Mouse (Mus musculus): ENCODE measurements around the gene Alg6. TPM values are rescaled to one million over a fixed set of nuclear protein-coding genes. Genes with fewer than 3 reads are reported as not detected.

Alg6 gene
- total RNA-seq, 1 experiment: 31.5 TPM

GRCm38 (mm10) chr4:99792365-99792764 lies 76.9 kb downstream of the Alg6 start:
- Histone ChIP-seq H3K36me3 (ENCODE audit: control insufficient read depth, insufficient read depth, low read length, poor library complexity, severe bottlenecking) (no peaks in the 10 kb centered on the region), H3K9ac (ENCODE audit: insufficient read depth, low read depth, low read length, poor library complexity, severe bottlenecking) (no peak overlapping the region), H3K27ac (ENCODE audit: insufficient read depth, low read depth, low read length, poor library complexity, severe bottlenecking) (no peak overlapping the region), H3K9me3 (ENCODE audit: control insufficient read depth, insufficient read depth, low read depth, low read length) (no peaks in the 10 kb centered on the region), H3K4me1 (ENCODE audit: control insufficient read depth in 2 of 2, insufficient read depth in 2 of 2, low read length in 2 of 2, poor library complexity in 1 of 2) (no peaks in the 10 kb centered on the region), H3K4me3 (ENCODE audit: insufficient read depth in 1 of 2, low read depth in 1 of 2, low read length in 2 of 2, poor library complexity in 1 of 2, severe bottlenecking in 1 of 2) (no peak overlapping the region)
- in situ Hi-C loops (cut with MboI; ENCODE audit: low sequenced_read_pairs in 2 of 2, unreplicated experiment in 2 of 2): no loop called here
- DNase-seq (ENCODE audit: low read depth, low spot score): no peak
- TF ChIP-seq ZC3H11A (IDR thresholded peaks at IDR 0.05; ENCODE audit: borderline replicate concordance, low read depth, low read length) (no peak), CHD2 (IDR thresholded peaks at IDR 0.05; ENCODE audit: low read depth, low read length) (no peak), MAFK (IDR thresholded peaks at IDR 0.05; ENCODE audit: insufficient read depth, low read depth, low read length) (no peak), HCFC1 (IDR thresholded peaks at IDR 0.05; ENCODE audit: borderline replicate concordance, insufficient read depth, low read length) (no peak), ZNF384 (IDR thresholded peaks at IDR 0.05; ENCODE audit: low read depth, low read length) (no peak)

Other genes starting within 250 kb of the Alg6 start
- 26.1 and 34.7 TPM in 2 replicates for gene Foxd3, start 59.4 kb upstream of the Alg6 start, total RNA-seq (2012; rRNA removed)
- gene Efcab7, start 113.5 kb downstream of the Alg6 start, total RNA-seq (2012; rRNA removed): 5.5 and 12.9 TPM in 2 replicates
- 15.6 and 27.6 TPM in 2 replicates for gene Pgm1, start 213.8 kb downstream of the Alg6 start, total RNA-seq (2012; rRNA removed)
- gene Itgb3bp, start 214.1 kb downstream of the Alg6 start, total RNA-seq (2012; rRNA removed): 2.9 and 6.5 TPM in 2 replicates

Data from ES-E14 (cell line).